Mouse (Mus musculus) limb, embryonic 11.5 days (tissue): ENCODE measurements around the gene Il9r. TPM values are rescaled to one million over a fixed set of nuclear protein-coding genes. Genes with fewer than 3 reads are reported as not detected.

Experiments
- ATAC-seq: fragments of 200-750 bp; cut with Nextera tagmentation; 2 replicates; pipeline ENCODE4 v1.8.0; 2017; ENCODE audit warnings: low read depth; ENCODE audit not compliant: insufficient number of reproducible peaks, low FRiP score, low TSS enrichment
- DNase-seq: peaks from one replicate; pipeline ENCODE4 v3.0.0-alpha.2; 2015; ENCODE audit warnings: low spot score
- H3K27ac ChIP-seq: fragments of 300-500 bp; sonication (generic); replicated peaks from 2 replicates; pipeline ENCODE4 v1.5.1; 2014; ENCODE audit warnings: low read depth, mild to moderate bottlenecking, low read length
- H3K27me3 ChIP-seq: fragments of 300-500 bp; sonication (generic); 2 replicates; pipeline ENCODE4 v1.6.1; 2014; ENCODE audit warnings: mild to moderate bottlenecking, low read length, mixed read lengths; ENCODE audit not compliant: control insufficient read depth, insufficient read depth
- H3K36me3 ChIP-seq: fragments of 300-500 bp; sonication (generic); 2 replicates; pipeline ENCODE4 v1.6.1; 2014; ENCODE audit warnings: mild to moderate bottlenecking, low read length, moderate library complexity, mixed read lengths; ENCODE audit not compliant: control insufficient read depth, insufficient read depth
- H3K4me1 ChIP-seq: fragments of 300-500 bp; sonication (generic); 2 replicates; pipeline ENCODE4 v1.6.1; 2014; ENCODE audit warnings: low read length, mixed read lengths; ENCODE audit not compliant: control insufficient read depth, insufficient read depth
- H3K4me2 ChIP-seq: fragments of 300-500 bp; sonication (generic); 2 replicates; pipeline ENCODE4 v1.6.1; 2014; ENCODE audit warnings: low read depth, mild to moderate bottlenecking, moderate library complexity; ENCODE audit not compliant: severe bottlenecking
- H3K4me3 ChIP-seq: fragments of 300-500 bp; sonication (generic); 2 replicates; pipeline ENCODE4 v1.5.1; 2014; ENCODE audit warnings: low read depth, low read length
- H3K9ac ChIP-seq: fragments of 300-500 bp; sonication (generic); 2 replicates; pipeline ENCODE4 v1.6.1; 2014; ENCODE audit warnings: mild to moderate bottlenecking, low read length
- H3K9me3 ChIP-seq: fragments of 300-500 bp; sonication (generic); 2 replicates; pipeline ENCODE4 v1.6.1; 2016; ENCODE audit warnings: low read length; ENCODE audit not compliant: control insufficient read depth
- WGBS: fragments of 180-500 bp; shearing (Covaris S2); extraction: QIAGEN DNeasy Blood & Tissue Kit; methylation state at CpG from one replicate; pipeline ENCODE4 v1.1.7; 2014; 5-methylcytosine and 5-hydroxymethylcytosine counted together
- polyA plus RNA-seq: library from polyadenylated mRNA; unstranded; fragments of >200 nt; fragmentation: Nextera tagmentation; extraction: Ambion mirVana; gene quantifications from 2 replicates; pipeline ENCODE4 v1.2.1, GENCODE M21; 2014

The Il9r gene
- polyA plus RNA-seq, 1 experiment from 2014 or later = not detected

- H3K9me3 ChIP-seq = no peaks in the 10 kb centered on the region
- no peaks in the 10 kb centered on the region for H3K27me3 ChIP-seq
- ATAC-seq = no peak
- no peak overlapping the region for H3K9ac ChIP-seq
- H3K36me3 ChIP-seq = no peaks in the 10 kb centered on the region
- DNase-seq = no peak
- no peak overlapping the region for H3K4me3 ChIP-seq
- WGBS = 93% methylated on average over 6 of the region's 6 CpGs
- peaks cover 13% of the 10 kb centered on the region for H3K4me1 ChIP-seq
- no peak overlapping the region for H3K4me2 ChIP-seq
- no peak overlapping the region for H3K27ac ChIP-seq
Observed at GRCm38 (mm10) chr11:32139528-32139961, 60.5 kb downstream of the Il9r start.

DNA sequence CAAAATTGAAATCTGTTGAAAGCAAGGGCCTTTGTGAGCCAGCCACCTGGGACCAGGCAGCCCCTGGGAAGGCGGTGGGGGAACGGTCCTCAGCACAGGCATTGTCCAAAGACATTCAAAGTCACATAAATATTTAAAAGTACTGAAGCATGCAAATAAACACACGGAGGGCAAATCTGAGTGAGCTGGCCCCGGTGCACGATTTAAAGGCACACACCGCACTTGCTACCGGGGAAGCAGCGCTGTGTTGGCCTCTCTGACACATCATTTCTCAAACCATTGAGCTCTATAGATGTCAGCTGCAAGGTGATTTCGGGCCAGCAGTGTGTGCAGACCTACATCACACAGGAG lies 61.5 kb downstream of the Il9r start:
- no peak for DNase-seq
- ATAC-seq = no peak
- no peak overlapping the region for H3K27ac ChIP-seq

DNA sequence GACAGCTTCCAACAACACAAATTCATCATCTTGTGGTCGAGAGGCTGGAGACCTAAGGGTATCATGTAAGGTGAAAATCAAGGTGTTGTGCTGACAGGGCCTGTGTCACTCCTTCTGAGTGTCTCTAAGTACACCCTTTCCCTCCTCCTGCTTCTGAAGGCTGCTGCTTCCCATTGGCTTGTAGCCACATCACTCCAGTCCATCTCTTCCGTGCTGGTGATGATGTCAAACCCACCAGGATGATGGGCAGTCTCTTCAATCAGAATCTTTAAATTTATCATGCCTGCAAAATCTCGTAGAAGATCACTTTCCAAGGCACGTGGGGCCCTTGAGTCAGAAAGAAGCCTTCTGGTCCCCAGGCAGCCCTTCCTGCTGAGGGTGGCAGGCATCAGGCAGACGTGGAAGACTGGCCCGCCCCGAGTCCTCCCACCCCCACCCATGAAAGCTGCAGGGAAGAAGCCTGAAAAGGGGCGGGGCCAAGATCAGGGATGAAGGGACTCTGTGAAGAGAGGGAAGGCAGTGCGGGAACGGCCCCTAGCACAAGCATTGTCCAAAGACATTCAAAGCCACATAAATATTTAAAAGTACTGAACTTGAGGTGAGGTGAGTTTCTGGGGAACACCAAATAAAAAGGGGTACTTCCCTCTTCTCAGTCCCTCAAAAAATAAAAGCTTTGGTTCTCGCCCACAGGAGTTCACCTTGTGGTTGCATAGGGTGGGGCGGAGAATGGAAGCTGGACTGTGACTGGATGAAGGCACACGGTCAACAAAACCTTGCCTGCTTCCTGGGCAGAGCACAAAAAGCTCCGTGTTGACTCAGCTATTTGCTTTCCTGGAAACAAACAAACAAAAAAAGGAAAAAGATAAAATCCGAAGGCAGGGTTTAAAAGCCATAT lies 62.1 kb downstream of the Il9r start:
- Histone ChIP-seq H3K36me3 (no peaks in the 10 kb centered on the region), H3K4me3 (no peak overlapping the region), H3K9me3 (no peaks in the 10 kb centered on the region), H3K27me3 (no peaks in the 10 kb centered on the region), H3K4me1 (peaks cover 13% of the 10 kb centered on the region), H3K9ac (no peak overlapping the region), H3K4me2 (no peak overlapping the region), H3K27ac (no peak overlapping the region)
- DNase-seq = no peak
- no peak for ATAC-seq
- WGBS = 38% methylated on average over 15 of the region's 15 CpGs

More for the DNA sequence above, 61.5 kb downstream of the Il9r start:
- H3K9me3 ChIP-seq = no peaks in the 10 kb centered on the region
- H3K27me3 ChIP-seq = no peaks in the 10 kb centered on the region
- 70% methylated on average over 9 of the region's 9 CpGs for WGBS
- no peak overlapping the region for H3K9ac ChIP-seq
- H3K4me1 ChIP-seq = peaks cover 13% of the 10 kb centered on the region
- no peak overlapping the region for H3K4me3 ChIP-seq
- no peak overlapping the region for H3K4me2 ChIP-seq
- no peaks in the 10 kb centered on the region for H3K36me3 ChIP-seq

Other genes with a start within 250 kb of the Il9r start
- 0.12 TPM in 1 of 2 replicates, not detected in the other for gene 4930524B15Rik, start 234.7 kb downstream of the Il9r start, polyA plus RNA-seq
- gene Nsg2, start 199.8 kb downstream of the Il9r start, polyA plus RNA-seq = 1.5 and 1.9 TPM in 2 replicates
- gene Snrnp25, start 5.1 kb upstream of the Il9r start, polyA plus RNA-seq = 106 and 108 TPM in 2 replicates
- gene Rhbdf1, start 22.0 kb upstream of the Il9r start, polyA plus RNA-seq = 23.0 and 23.1 TPM in 2 replicates
- 37.8 and 39.9 TPM in 2 replicates for gene Mpg, start 26.2 kb upstream of the Il9r start, polyA plus RNA-seq
- 30.6 and 42.0 TPM in 2 replicates for gene Nprl3, start 67.4 kb upstream of the Il9r start, polyA plus RNA-seq
- 2,383 and 2,443 TPM in 2 replicates for gene Hba-x, start 76.1 kb upstream of the Il9r start, polyA plus RNA-seq
- 2,022 and 2,164 TPM in 2 replicates for gene Hba-a1, start 83.2 kb upstream of the Il9r start, polyA plus RNA-seq
- 4.0 and 4.9 TPM in 2 replicates for gene Hbq1b, start 86.7 kb upstream of the Il9r start, polyA plus RNA-seq
- 3,858 and 4,243 TPM in 2 replicates for gene Hba-a2, start 96.2 kb upstream of the Il9r start, polyA plus RNA-seq
- gene Hbq1a, start 99.8 kb upstream of the Il9r start, polyA plus RNA-seq = not detected in 2 replicates
- 25.5 and 27.8 TPM in 2 replicates for gene Sh3pxd2b, start 147.5 kb upstream of the Il9r start, polyA plus RNA-seq